Mouse (Mus musculus): ENCODE measurements around the gene Foxi1. TPM values are rescaled to one million over a fixed set of nuclear protein-coding genes. Genes with fewer than 3 reads are reported as not detected.

Foxi1 gene
- total RNA-seq (2014; rRNA removed) (not detected in 2 replicates), polyA plus RNA-seq (2015; fragmentation: Nextera tagmentation; extraction: Ambion mirVana) (not detected in 2 replicates)

GRCm38 (mm10) chr11:34207989-34208388 lies at the start of gene Foxi1:
Foxi1 (minus strand) TSS chr11:34208089.
- no peak for TF ChIP-seq CTCF (IDR thresholded peaks at IDR 0.05; ENCODE audit: low read depth)
- Histone ChIP-seq H3K4me1 (ENCODE audit: insufficient read depth, low read length) (no peaks in the 10 kb centered on the region), H3K9ac (replicated peaks; ENCODE audit: low read length) (no peak within 1 kb of the TSS), H3K4me3 (ENCODE audit: low read length) (no peak within 1 kb of the TSS), H3K27me3 (ENCODE audit: insufficient read depth, low read length) (no peaks in the 10 kb centered on the region), H3K4me2 (ENCODE audit: low read depth, low read length) (no peak within 1 kb of the TSS), H3K9me3 (ENCODE audit: low read length) (no peaks in the 10 kb centered on the region), H3K36me3 (ENCODE audit: insufficient read depth, low read length) (no peaks in the 10 kb centered on the region), H3K27ac (no peak within 1 kb of the TSS)
- no peak for ATAC-seq
- no peak for DNase-seq (ENCODE audit: low spot score)
- 83% methylated on average over 7 of the region's 10 CpGs for WGBS

GRCm38 (mm10) chr11:34242979-34243378 lies 35.1 kb upstream of the Foxi1 start:
- no peak for TF ChIP-seq CTCF (IDR thresholded peaks at IDR 0.05; ENCODE audit: low read depth)
- H3K9ac ChIP-seq (replicated peaks; ENCODE audit: low read length): no peak overlapping the region
- no peak overlapping the region for H3K4me2 ChIP-seq (ENCODE audit: low read depth, low read length)
- H3K9me3 ChIP-seq (ENCODE audit: low read length): no peaks in the 10 kb centered on the region
- H3K4me1 ChIP-seq (ENCODE audit: insufficient read depth, low read length): no peaks in the 10 kb centered on the region
- no peak overlapping the region for H3K27ac ChIP-seq
- H3K36me3 ChIP-seq (ENCODE audit: insufficient read depth, low read length): no peaks in the 10 kb centered on the region
- 38% methylated on average over 6 of the region's 6 CpGs for WGBS
- H3K27me3 ChIP-seq (ENCODE audit: insufficient read depth, low read length): no peaks in the 10 kb centered on the region
- DNase-seq (ENCODE audit: low spot score) (no peak), ATAC-seq (no peak)
- no peak overlapping the region for H3K4me3 ChIP-seq (ENCODE audit: low read length)

GRCm38 (mm10) chr11:34240252-34240651 lies 32.4 kb upstream of the Foxi1 start:
- no peak overlapping the region for H3K27ac ChIP-seq
- ATAC-seq: no peak
- no peak overlapping the region for H3K4me2 ChIP-seq (ENCODE audit: low read depth, low read length)
- no peaks in the 10 kb centered on the region for H3K4me1 ChIP-seq (ENCODE audit: insufficient read depth, low read length)
- no peak overlapping the region for H3K4me3 ChIP-seq (ENCODE audit: low read length)
- H3K9me3 ChIP-seq (ENCODE audit: low read length): no peaks in the 10 kb centered on the region
- WGBS: 98% methylated on average over 1 of the region's 1 CpGs
- H3K36me3 ChIP-seq (ENCODE audit: insufficient read depth, low read length): no peaks in the 10 kb centered on the region
- H3K27me3 ChIP-seq (ENCODE audit: insufficient read depth, low read length): no peaks in the 10 kb centered on the region
- TF ChIP-seq CTCF (IDR thresholded peaks at IDR 0.05; ENCODE audit: low read depth): no peak
- no peak for DNase-seq (ENCODE audit: low spot score)
- no peak overlapping the region for H3K9ac ChIP-seq (replicated peaks; ENCODE audit: low read length)

GRCm38 (mm10) chr11:34239691-34240090 lies 31.8 kb upstream of the Foxi1 start:
- no peak for TF ChIP-seq CTCF (IDR thresholded peaks at IDR 0.05; ENCODE audit: low read depth)
- no peak overlapping the region for H3K4me3 ChIP-seq (ENCODE audit: low read length)
- H3K36me3 ChIP-seq (ENCODE audit: insufficient read depth, low read length): no peaks in the 10 kb centered on the region
- no peak overlapping the region for H3K4me2 ChIP-seq (ENCODE audit: low read depth, low read length)
- H3K9me3 ChIP-seq (ENCODE audit: low read length): no peaks in the 10 kb centered on the region
- DNase-seq (ENCODE audit: low spot score) (no peak), ATAC-seq (no peak)
- H3K27ac ChIP-seq: no peak overlapping the region
- no peaks in the 10 kb centered on the region for H3K27me3 ChIP-seq (ENCODE audit: insufficient read depth, low read length)
- WGBS: 83% methylated on average over 2 of the region's 2 CpGs
- no peaks in the 10 kb centered on the region for H3K4me1 ChIP-seq (ENCODE audit: insufficient read depth, low read length)
- no peak overlapping the region for H3K9ac ChIP-seq (replicated peaks; ENCODE audit: low read length)

GRCm38 (mm10) chr11:34236885-34237284 lies 29.0 kb upstream of the Foxi1 start:
- Histone ChIP-seq H3K27ac (no peak overlapping the region), H3K4me1 (ENCODE audit: insufficient read depth, low read length) (no peaks in the 10 kb centered on the region), H3K4me3 (ENCODE audit: low read length) (no peak overlapping the region), H3K27me3 (ENCODE audit: insufficient read depth, low read length) (no peaks in the 10 kb centered on the region), H3K9ac (replicated peaks; ENCODE audit: low read length) (no peak overlapping the region), H3K36me3 (ENCODE audit: insufficient read depth, low read length) (no peaks in the 10 kb centered on the region), H3K4me2 (ENCODE audit: low read depth, low read length) (no peak overlapping the region), H3K9me3 (ENCODE audit: low read length) (no peaks in the 10 kb centered on the region)
- no peak for TF ChIP-seq CTCF (IDR thresholded peaks at IDR 0.05; ENCODE audit: low read depth)
- ATAC-seq (no peak), DNase-seq (ENCODE audit: low spot score) (no peak)
- WGBS: 83% methylated on average over 6 of the region's 6 CpGs

- ATAC-seq (0 out of 2 replicates have a peak, but pooled peaks have one; percentile 45), DNase-seq (ENCODE audit: low spot score) (peak; percentile 65)
- no peaks in the 10 kb centered on the region for H3K27me3 ChIP-seq (ENCODE audit: insufficient read depth, low read length)
- TF ChIP-seq CTCF (IDR thresholded peaks at IDR 0.05; ENCODE audit: low read depth): peak; percentile 68
- no peaks in the 10 kb centered on the region for H3K9me3 ChIP-seq (ENCODE audit: low read length)
- H3K9ac ChIP-seq (replicated peaks; ENCODE audit: low read length): no peak overlapping the region
- no peak overlapping the region for H3K4me2 ChIP-seq (ENCODE audit: low read depth, low read length)
- no peaks in the 10 kb centered on the region for H3K36me3 ChIP-seq (ENCODE audit: insufficient read depth, low read length)
- H3K27ac ChIP-seq: no peak overlapping the region
- H3K4me3 ChIP-seq (ENCODE audit: low read length): no peak overlapping the region
- H3K4me1 ChIP-seq (ENCODE audit: insufficient read depth, low read length): no peaks in the 10 kb centered on the region
- 28% methylated on average over 5 of the region's 5 CpGs for WGBS
These were observed 28.3 kb upstream of the Foxi1 start for GRCm38 (mm10) chr11:34236091-34236759.

GRCm38 (mm10) chr11:34228758-34229364 lies 21.0 kb upstream of the Foxi1 start:
- Histone ChIP-seq H3K4me1 (ENCODE audit: insufficient read depth, low read length) (no peaks in the 10 kb centered on the region), H3K27me3 (ENCODE audit: insufficient read depth, low read length) (no peaks in the 10 kb centered on the region), H3K9me3 (ENCODE audit: low read length) (no peaks in the 10 kb centered on the region), H3K27ac (no peak overlapping the region), H3K4me2 (ENCODE audit: low read depth, low read length) (no peak overlapping the region), H3K9ac (replicated peaks; ENCODE audit: low read length) (no peak overlapping the region), H3K4me3 (ENCODE audit: low read length) (no peak overlapping the region), H3K36me3 (ENCODE audit: insufficient read depth, low read length) (no peaks in the 10 kb centered on the region)
- 41% methylated on average over 6 of the region's 6 CpGs for WGBS
- DNase-seq (ENCODE audit: low spot score) (peak; percentile 78), ATAC-seq (peak; percentile 85)
- peak; percentile 84 for TF ChIP-seq CTCF (IDR thresholded peaks at IDR 0.05; ENCODE audit: low read depth)
